11 mouse cellular contexts compared by ENCODE assay signal in the genomic region with DNA sequence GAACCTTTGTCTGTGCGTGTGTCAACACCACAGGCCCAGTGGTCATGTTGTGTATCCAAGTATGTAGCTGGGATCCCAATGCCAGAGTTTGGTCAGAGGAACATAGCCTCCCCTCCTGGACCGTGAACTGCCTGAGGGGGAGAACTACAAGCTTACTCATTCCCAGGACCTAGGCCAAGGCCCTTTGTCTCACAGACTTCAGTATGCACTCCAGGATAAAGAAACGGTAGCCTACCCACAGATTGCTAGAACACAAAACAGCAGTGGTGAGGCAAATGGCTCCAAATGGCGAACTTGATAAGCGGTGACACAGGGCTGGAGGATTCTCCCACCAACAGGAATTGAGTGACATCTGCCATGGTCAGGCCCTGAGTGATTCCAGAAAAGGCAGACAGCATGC. TPM values are rescaled to one million over a fixed set of nuclear protein-coding genes. Genes with fewer than 3 reads are reported as not detected.
A peak's percentile ranks its signal among the peaks of the same experiment; 100 is the strongest.
DNase-seq lines count a peak whose midpoint lies in the region; ATAC-seq and TF ChIP-seq lines count a peak whose summit lies in the region.
"Had no signal": no experiment of that assay in that cellular context is flagged by ENCODE, and none has a peak within 500 bp of the region (broad histone marks: within the 10 kb centered on the region; RNA-seq: fewer than 3 reads in every experiment).

No protein-coding gene starts in this region.

- no peaks in the 10 kb centered on the region for H3K27me3 ChIP-seq in lung, postnatal 0 days (replicated peaks; ENCODE audit: insufficient read depth, low read length)
- H3K27me3 ChIP-seq in embryonic facial prominence, embryonic 13.5 days = no peaks in the 10 kb centered on the region

- no peak overlapping the region for H3K27ac ChIP-seq in lung, postnatal 0 days (ENCODE audit: low read length)
- peak overlapping the region; percentile 88 for H3K27ac ChIP-seq in embryonic facial prominence, embryonic 13.5 days

- TF ChIP-seq CTCF in lung, postnatal 0 days (IDR thresholded peaks at IDR 0.05) = no peak

- DNase-seq in gastrocnemius, postnatal 14 days = peak; percentile 36
- DNase-seq in gastrocnemius, adult 18-20 months (ENCODE audit: low spot score) = no peak
- DNase-seq in lung, postnatal 0 days (ENCODE audit: low spot score) = peak; percentile 61
- DNase-seq in lung, postnatal 25 days (ENCODE audit: low spot score) = no peak
- no peak for DNase-seq in spleen, adult 12 weeks (ENCODE audit: low spot score)
- DNase-seq in cerebellum, postnatal 14 days = no peak
- DNase-seq: lung, adult 2 months had no signal

- peaks cover 14% of the 10 kb centered on the region; the same call in 1 of the 2 replicates for H3K4me1 ChIP-seq in lung, postnatal 0 days (ENCODE audit: insufficient read depth, low read depth, low read length)
- peaks cover 47% of the 10 kb centered on the region for H3K4me1 ChIP-seq in embryonic facial prominence, embryonic 13.5 days

- no peak overlapping the region for H3K9ac ChIP-seq in lung, postnatal 0 days (replicated peaks; ENCODE audit: low read depth)
- H3K9ac ChIP-seq in embryonic facial prominence, embryonic 13.5 days = peak overlapping the region; percentile 33; the same call in 1 of the 2 replicates

- 58% methylated on average over 5 of the region's 5 CpGs for WGBS in lung, postnatal 0 days
- WGBS in embryonic facial prominence, embryonic 13.5 days = 57% methylated on average over 5 of the region's 5 CpGs

- no peak overlapping the region for H3K4me2 ChIP-seq in lung, postnatal 0 days (replicated peaks; ENCODE audit: low read depth, low read length)
- peak overlapping the region; percentile 40; the same call in 1 of the 2 replicates for H3K4me2 ChIP-seq in embryonic facial prominence, embryonic 13.5 days

- H3K4me3 ChIP-seq in lung, postnatal 0 days (ENCODE audit: low read depth, low read length) = no peak overlapping the region
- H3K4me3 ChIP-seq in embryonic facial prominence, embryonic 13.5 days = no peak overlapping the region

- no peaks in the 10 kb centered on the region for H3K36me3 ChIP-seq in lung, postnatal 0 days (ENCODE audit: insufficient read depth, low read length)
- no peaks in the 10 kb centered on the region for H3K36me3 ChIP-seq in embryonic facial prominence, embryonic 13.5 days

- no peak for TF ChIP-seq EP300 in lung, postnatal 0 days (IDR thresholded peaks at IDR 0.05)

- no peaks in the 10 kb centered on the region for H3K9me3 ChIP-seq in lung, postnatal 0 days (ENCODE audit: low read length)
- H3K9me3 ChIP-seq in embryonic facial prominence, embryonic 13.5 days = no peaks in the 10 kb centered on the region

- intact Hi-C loops in gastrocnemius, postnatal 14 days (cut with DNase I; ENCODE audit: low total_unique reads) = no loop called here

- ATAC-seq in lung, postnatal 0 days = peak; percentile 29; the same call in 1 of the 2 replicates
- ATAC-seq in embryonic facial prominence, embryonic 13.5 days (ENCODE audit: insufficient number of reproducible peaks, insufficient read depth, low FRiP score, low TSS enrichment, low read depth) = no peak
- ATAC-seq in megakaryocyte progenitor cell, adult 5-6 weeks (replicated peaks; ENCODE audit: poor library complexity) = peak; percentile 59

RNA-seq across cellular contexts. Expression of gene Acvr1b, which starts 10.0 kb away (rescaled TPM):
- 10 to 100 TPM; 21.8 to 29.9 TPM for total RNA-seq in gastrocnemius, postnatal 14 days (2021)
- 10 to 100 TPM; 26.0 to 48.0 TPM for total RNA-seq in gastrocnemius, adult 18-20 months (2021)
- 6.6 and 7.4 TPM in 2 replicates for polyA plus RNA-seq in lung, postnatal 0 days (2015; fragmentation: Nextera tagmentation; extraction: Ambion mirVana)
- 8.0 TPM in 2 replicates for polyA plus RNA-seq in embryonic facial prominence, embryonic 13.5 days (2015; fragmentation: Nextera tagmentation; extraction: Ambion mirVana)
- total RNA-seq in megakaryocyte progenitor cell, adult 5-6 weeks (2015) = 3.4 and 4.8 TPM in 2 replicates
- total RNA-seq in megakaryocyte progenitor cell, adult 5-6 weeks (2017) = 6.4 and 10.3 TPM in 2 replicates

RNA-seq across cellular contexts. Expression of gene Acvrl1, which starts 35.5 kb away (rescaled TPM):
- total RNA-seq in gastrocnemius, postnatal 14 days (2021) = 10 to 100 TPM; 12.9 to 15.0 TPM
- 10 to 100 TPM in 1 of 2 experiments, 1 to 10 TPM in 1; 8.6 to 11.7 TPM for total RNA-seq in gastrocnemius, adult 18-20 months (2021)
- polyA plus RNA-seq in lung, postnatal 0 days (2015; fragmentation: Nextera tagmentation; extraction: Ambion mirVana) = 159 and 168 TPM in 2 replicates
- polyA plus RNA-seq in embryonic facial prominence, embryonic 13.5 days (2015; fragmentation: Nextera tagmentation; extraction: Ambion mirVana) = 9.9 and 10.1 TPM in 2 replicates
- total RNA-seq in megakaryocyte progenitor cell, adult 5-6 weeks (2015) = 0.27 and 1.1 TPM in 2 replicates
- 1.6 and 1.7 TPM in 2 replicates for total RNA-seq in megakaryocyte progenitor cell, adult 5-6 weeks (2017)

RNA-seq across cellular contexts. Expression of gene Ankrd33, which starts 48.3 kb away (rescaled TPM):
- not detected for total RNA-seq in gastrocnemius, postnatal 14 days (2021)
- not detected for total RNA-seq in gastrocnemius, adult 18-20 months (2021)
- polyA plus RNA-seq in lung, postnatal 0 days (2015; fragmentation: Nextera tagmentation; extraction: Ambion mirVana) = 0.13 TPM in 1 of 2 replicates, not detected in the other
- polyA plus RNA-seq in embryonic facial prominence, embryonic 13.5 days (2015; fragmentation: Nextera tagmentation; extraction: Ambion mirVana) = not detected in 2 replicates
- total RNA-seq in megakaryocyte progenitor cell, adult 5-6 weeks (2015) = not detected in 2 replicates
- total RNA-seq in megakaryocyte progenitor cell, adult 5-6 weeks (2017) = not detected in 2 replicates
- total RNA-seq: heart, postnatal 14 days had no signal
- polyA plus RNA-seq: large intestine, adult 2 months had no signal

Comparison
In these comparisons a context has a peak if more than half of its experiments do, and no peak if none do; other contexts are left out.
1. DNase-seq: peak in gastrocnemius, postnatal 14 days (single experiment) and lung, postnatal 0 days (single experiment); none in gastrocnemius, adult 18-20 months (single experiment), lung, postnatal 25 days (single experiment), spleen, adult 12 weeks (single experiment) and cerebellum, postnatal 14 days (0 of 2).